Mouse (Mus musculus) ZHBTc4 (cell line): ENCODE results near the gene Gm20897.
"Not testable (repeated sequence)": the region's sequence is repeated elsewhere in the genome, so short reads cannot be mapped to it uniquely, and the experiment has no call there.

Experiments used
- DNase-seq: peaks from one replicate; pipeline ENCODE4 v3.0.0-alpha.2; 2011; ENCODE audit warnings: low read depth, low spot score

Gm20897 gene

DNA sequence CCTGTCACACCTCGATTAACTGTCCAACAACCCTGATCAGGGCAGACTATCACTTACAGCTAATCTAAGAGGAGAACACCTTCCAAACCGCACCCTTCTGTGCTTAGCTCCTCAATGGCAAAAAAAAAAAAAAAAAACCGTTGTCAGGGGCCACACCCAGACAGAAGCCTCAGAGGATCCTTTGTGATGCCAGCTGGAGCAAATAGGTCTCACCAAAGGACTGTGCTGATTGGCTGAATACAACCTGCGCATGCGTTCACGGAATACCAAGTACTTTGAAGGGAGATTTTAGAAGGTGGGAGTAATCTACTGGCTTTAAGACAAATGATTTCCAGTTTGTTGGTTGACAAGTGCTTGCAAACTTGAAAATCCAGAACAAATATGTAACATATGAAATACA, at the start of gene Gm20897:
Gm20897 (minus strand) TSS at position 101 of the 400 bp plus-strand sequence.
- not testable (repeated sequence) for DNase-seq
